Mouse (Mus musculus) kidney, adult 2 months (tissue): ENCODE data around the gene Sycp3. TPM values are rescaled to one million over a fixed set of nuclear protein-coding genes. Genes with fewer than 3 reads are reported as not detected.
"Not testable (repeated sequence)": the region's sequence is repeated elsewhere in the genome, so short reads cannot be mapped to it uniquely, and the experiment has no call there.

Experiments used
- DNase-seq: peaks from one replicate; pipeline ENCODE4 v3.0.0; 2021
- H3K27ac ChIP-seq: fragments of 200-500 bp; 2 replicates; pipeline ENCODE4 v1.5.1; 2012; ENCODE audit warnings: low read depth, low read length, control low read depth, inconsistent platforms; ENCODE audit not compliant: insufficient read depth
- H3K27me3 ChIP-seq: fragments of 200-500 bp; replicated peaks from 2 replicates; pipeline ENCODE4 v1.6.1; 2012; ENCODE audit warnings: mild to moderate bottlenecking, moderate library complexity, low read length, inconsistent platforms; ENCODE audit not compliant: control insufficient read depth, insufficient read depth
- H3K36me3 ChIP-seq: fragments of 200-500 bp; 2 replicates; pipeline ENCODE4 v1.6.1; 2012; ENCODE audit warnings: mild to moderate bottlenecking, moderate library complexity, low read length, inconsistent platforms; ENCODE audit not compliant: control insufficient read depth, insufficient read depth
- H3K4me1 ChIP-seq: fragments of 200-500 bp; 2 replicates; pipeline ENCODE4 v1.6.1; 2011; ENCODE audit warnings: low read length; ENCODE audit not compliant: control insufficient read depth, insufficient read depth
- H3K4me3 ChIP-seq: fragments of 200-500 bp; 2 replicates; pipeline ENCODE4 v1.5.1; 2011; ENCODE audit warnings: mild to moderate bottlenecking, low read depth, low read length, control low read depth; ENCODE audit not compliant: insufficient read depth
- CTCF ChIP-seq: fragments of 200-500 bp; conservative IDR thresholded peaks from 2 replicates; pipeline ENCODE4 v1.5.1; 2011; ENCODE audit warnings: low read depth, mild to moderate bottlenecking, control low read depth, low read length, moderate library complexity, mixed read lengths; ENCODE audit not compliant: insufficient read depth, insufficient read length
- POLR2A ChIP-seq: fragments of 200-500 bp; IDR thresholded peaks from one replicate; pipeline ENCODE4 v1.6.1; 2011; ENCODE audit warnings: low read depth, low read length, control low read depth
- WGBS: fragments of 180-500 bp; shearing (Covaris S2); methylation state at CpG from one replicate; pipeline ENCODE4 v1.1.7; 2018; 5-methylcytosine and 5-hydroxymethylcytosine counted together
- polyA plus RNA-seq: library from polyadenylated mRNA; depleted of rRNA; stranded (reverse); fragments of >200 nt; gene quantifications from 2 replicates; pipeline ENCODE4 v1.2.3, GENCODE M21; 2012; rRNA removed

Sycp3 gene
- polyA plus RNA-seq, 1 experiment, result not detected

GRCm38 (mm10) chr10:88510503-88511271 is 51.3 kb downstream of the Sycp3 start:
- Histone ChIP-seq H3K27ac (peak overlapping the region; percentile 98), H3K27me3 (no peaks in the 10 kb centered on the region), H3K36me3 (no peaks in the 10 kb centered on the region), H3K4me3 (peak overlapping the region; percentile 9; the same call in 1 of the 2 replicates), H3K4me1 (peaks cover 32% of the 10 kb centered on the region)
- WGBS, result 45% methylated on average over 12 of the region's 12 CpGs
- DNase-seq, result peak; percentile 96
- no peak for TF ChIP-seq CTCF
- TF ChIP-seq POLR2A, result no peak

GRCm38 (mm10) chr10:88511355-88511754 is 52.0 kb downstream of the Sycp3 start:
- H3K27me3 ChIP-seq, result no peaks in the 10 kb centered on the region
- 63% methylated on average over 9 of the region's 9 CpGs for WGBS
- H3K4me1 ChIP-seq, result peaks cover 32% of the 10 kb centered on the region; the same call in 1 of the 2 replicates
- no peaks in the 10 kb centered on the region for H3K36me3 ChIP-seq
- TF ChIP-seq CTCF (no peak), POLR2A (no peak)
- H3K4me3 ChIP-seq, result no peak overlapping the region
- peak; percentile 85 for DNase-seq
- H3K27ac ChIP-seq, result peak overlapping the region; percentile 99

- peak; percentile 96 for DNase-seq
- 46% methylated on average over 8 of the region's 8 CpGs for WGBS
- Histone ChIP-seq H3K27ac (peak overlapping the region; percentile 95), H3K27me3 (no peaks in the 10 kb centered on the region), H3K4me3 (no peak overlapping the region), H3K36me3 (no peaks in the 10 kb centered on the region), H3K4me1 (peaks cover 23% of the 10 kb centered on the region; the same call in 1 of the 2 replicates)
- no peak; the same call in 1 of the 2 replicates for TF ChIP-seq CTCF
- no peak for TF ChIP-seq POLR2A
Measured at GRCm38 (mm10) chr10:88513574-88514135, 54.3 kb downstream of the Sycp3 start.

- WGBS, result 21% methylated on average over 2 of the region's 2 CpGs
- Histone ChIP-seq H3K27me3 (no peaks in the 10 kb centered on the region), H3K27ac (peak overlapping the region; percentile 95), H3K4me1 (peaks cover 21% of the 10 kb centered on the region; the same call in 1 of the 2 replicates), H3K36me3 (no peaks in the 10 kb centered on the region), H3K4me3 (no peak overlapping the region)
- TF ChIP-seq POLR2A, result no peak
- TF ChIP-seq CTCF, result peak; percentile 57
- DNase-seq, result peak; percentile 94
Measured at GRCm38 (mm10) chr10:88514495-88514894, 55.1 kb downstream of the Sycp3 start.

GRCm38 (mm10) chr10:88515049-88515448 is 55.7 kb downstream of the Sycp3 start:
- peak; percentile 3 for DNase-seq
- not testable (repeated sequence) for H3K36me3 ChIP-seq, H3K4me3 ChIP-seq, H3K27ac ChIP-seq, H3K27me3 ChIP-seq
- peaks cover 21% of the 10 kb centered on the region; the same call in 1 of the 2 replicates for H3K4me1 ChIP-seq
- WGBS, result 82% methylated on average over 7 of the region's 7 CpGs

- no peak for DNase-seq
- 94% methylated on average over 8 of the region's 8 CpGs for WGBS
- H3K36me3 ChIP-seq, result no peaks in the 10 kb centered on the region
- TF ChIP-seq CTCF (no peak), POLR2A (no peak)
- no peak overlapping the region for H3K4me3 ChIP-seq
- no peak overlapping the region for H3K27ac ChIP-seq
- H3K4me1 ChIP-seq, result no peaks in the 10 kb centered on the region
- no peaks in the 10 kb centered on the region for H3K27me3 ChIP-seq
Measured at GRCm38 (mm10) chr10:88522795-88523194, 63.4 kb downstream of the Sycp3 start.

Other genes with a start within 250 kb of the Sycp3 start
- 16.4 and 18.5 TPM in 2 replicates for gene Dram1, start 80.5 kb upstream of the Sycp3 start, polyA plus RNA-seq
- gene Gnptab, start 80.4 kb upstream of the Sycp3 start, polyA plus RNA-seq, result 12.6 and 12.8 TPM in 2 replicates
- gene Chpt1, start 44.5 kb downstream of the Sycp3 start, polyA plus RNA-seq, result 524 and 550 TPM in 2 replicates
- gene Mybpc1, start 145.6 kb downstream of the Sycp3 start, polyA plus RNA-seq, result 7.8 TPM in 1 of 2 replicates, not detected in the other
- gene Spic, start 225.4 kb downstream of the Sycp3 start, polyA plus RNA-seq, result 0.34 TPM in 1 of 2 replicates, not detected in the other